Mouse (Mus musculus): ENCODE data around the gene Gm9573. TPM values are rescaled to one million over a fixed set of nuclear protein-coding genes. Genes with fewer than 3 reads are reported as not detected.

Gm9573 gene
- polyA plus RNA-seq (2012; ENCODE audit: low replicate concordance), result not detected in 2 replicates

GRCm38 (mm10) chr17:35626537-35626936 lies at the start of gene Gm9573:
Gm9573 (minus strand) TSS chr17:35626637.

GRCm38 (mm10) chr17:35673416-35674035 lies 47.1 kb upstream of the Gm9573 start, which contains the start of gene Gtf2h4:
Gtf2h4 (minus strand) TSS chr17:35673739.

GRCm38 (mm10) chr17:35667334-35668065 lies 41.1 kb upstream of the Gm9573 start, which contains the start of gene Vars2:
Vars2 (minus strand) TSS chr17:35667592.

GRCm38 (mm10) chr17:35643609-35644236 lies 17.3 kb upstream of the Gm9573 start, which contains the start of gene Mucl3:
Mucl3 (minus strand) TSS chr17:35643695.

GRCm38 (mm10) chr17:35601249-35601648 lies 25.2 kb downstream of the Gm9573 start, which contains the start of gene Sfta2:
Sfta2 (plus strand) TSS chr17:35601549.

Other genes starting within 250 kb of the Gm9573 start
- gene H2-Q4, start 247.0 kb downstream of the Gm9573 start, polyA plus RNA-seq (2012; ENCODE audit: low replicate concordance), result 114 and 185 TPM in 2 replicates
- 67.9 and 111 TPM in 2 replicates for gene H2-Q6, start 201.8 kb downstream of the Gm9573 start, polyA plus RNA-seq (2012; ENCODE audit: low replicate concordance)
- gene H2-Q7, start 187.5 kb downstream of the Gm9573 start, polyA plus RNA-seq (2012; ENCODE audit: low replicate concordance), result 8.4 and 19.9 TPM in 2 replicates
- 2.4 and 3.7 TPM in 2 replicates for gene H2-Q10, start 156.5 kb downstream of the Gm9573 start, polyA plus RNA-seq (2012; ENCODE audit: low replicate concordance)
- gene Pou5f1, start 120.6 kb downstream of the Gm9573 start, polyA plus RNA-seq (2012; ENCODE audit: low replicate concordance), result not detected in 2 replicates
- gene Tcf19, start 109.8 kb downstream of the Gm9573 start, polyA plus RNA-seq (2012; ENCODE audit: low replicate concordance), result 65.9 and 189 TPM in 2 replicates
- 14.0 and 29.7 TPM in 2 replicates for gene Cchcr1, start 109.5 kb downstream of the Gm9573 start, polyA plus RNA-seq (2012; ENCODE audit: low replicate concordance)
- 5.1 and 6.5 TPM in 2 replicates for gene Psors1c2, start 93.4 kb downstream of the Gm9573 start, polyA plus RNA-seq (2012; ENCODE audit: low replicate concordance)
- not detected in 2 replicates for gene Cdsn, start 74.5 kb downstream of the Gm9573 start, polyA plus RNA-seq (2012; ENCODE audit: low replicate concordance)
- 0.18 and 0.27 TPM in 2 replicates for gene 2300002M23Rik, start 59.2 kb downstream of the Gm9573 start, polyA plus RNA-seq (2012; ENCODE audit: low replicate concordance)
- not detected in 2 replicates for gene Sfta2, start 25.1 kb downstream of the Gm9573 start, polyA plus RNA-seq (2012; ENCODE audit: low replicate concordance)
- 0.07 TPM in 1 of 2 replicates, not detected in the other for gene Mucl3, start 17.1 kb upstream of the Gm9573 start, polyA plus RNA-seq (2012; ENCODE audit: low replicate concordance)
- 130 and 160 TPM in 2 replicates for gene Vars2, start 41.0 kb upstream of the Gm9573 start, polyA plus RNA-seq (2012; ENCODE audit: low replicate concordance)
- gene Gtf2h4, start 47.1 kb upstream of the Gm9573 start, polyA plus RNA-seq (2012; ENCODE audit: low replicate concordance), result 13.7 and 44.1 TPM in 2 replicates
- gene Ddr1, start 78.0 kb upstream of the Gm9573 start, polyA plus RNA-seq (2012; ENCODE audit: low replicate concordance), result 8.0 and 11.4 TPM in 2 replicates
- 13.5 and 25.1 TPM in 2 replicates for gene Ier3, start 195.0 kb upstream of the Gm9573 start, polyA plus RNA-seq (2012; ENCODE audit: low replicate concordance)
- 15.9 and 21.2 TPM in 2 replicates for gene Flot1, start 196.6 kb upstream of the Gm9573 start, polyA plus RNA-seq (2012; ENCODE audit: low replicate concordance)
- 56.2 and 381 TPM in 2 replicates for gene Tubb5, start 211.7 kb upstream of the Gm9573 start, polyA plus RNA-seq (2012; ENCODE audit: low replicate concordance)
- 7.6 and 23.3 TPM in 2 replicates for gene Mdc1, start 214.9 kb upstream of the Gm9573 start, polyA plus RNA-seq (2012; ENCODE audit: low replicate concordance)
- 6.1 and 21.0 TPM in 2 replicates for gene Nrm, start 234.7 kb upstream of the Gm9573 start, polyA plus RNA-seq (2012; ENCODE audit: low replicate concordance)
- 60.9 and 104 TPM in 2 replicates for gene Ppp1r18, start 239.0 kb upstream of the Gm9573 start, polyA plus RNA-seq (2012; ENCODE audit: low replicate concordance)